Comparison of ENCODE assay signal across 9 mouse cellular contexts in genomic region chr9:35030823-35031222, GRCm38 (mm10).
DNase-seq lines count a peak whose midpoint lies in the region; ATAC-seq and TF ChIP-seq lines count a peak whose summit lies in the region.
"Had no signal": no experiment of that assay in that cellular context is flagged by ENCODE, and none has a peak within 500 bp of the region (broad histone marks: within the 10 kb centered on the region; RNA-seq: fewer than 3 reads in every experiment).

No protein-coding gene starts in this region.

- H3K9ac ChIP-seq in liver, embryonic 14.5 days (replicated peaks), result no peak overlapping the region
- H3K9ac ChIP-seq in liver, embryonic 11.5 days (ENCODE audit: low read depth, low read length), result no peak overlapping the region

- H3K4me1 ChIP-seq in liver, embryonic 14.5 days (replicated peaks; ENCODE audit: control insufficient read depth in 2 of 2, insufficient read depth in 2 of 2, low read length in 1 of 2), result 0 out of 4 replicates have a peak, but pooled peaks cover 0 to 2% of the 10 kb centered on the region in 2 experiments
- H3K4me1 ChIP-seq in liver, embryonic 11.5 days (replicated peaks; ENCODE audit: control insufficient read depth, insufficient read depth, low read length), result no peaks in the 10 kb centered on the region

- no peaks in the 10 kb centered on the region for H3K36me3 ChIP-seq in liver, embryonic 14.5 days (replicated peaks; ENCODE audit: control insufficient read depth, insufficient read depth, low read depth)
- no peaks in the 10 kb centered on the region for H3K36me3 ChIP-seq in liver, embryonic 11.5 days (ENCODE audit: control insufficient read depth, insufficient read depth, low read length)

- H3K4me3 ChIP-seq in liver, embryonic 14.5 days (ENCODE audit: insufficient read depth in 1 of 2, low read depth in 2 of 2, low read length in 2 of 2), result no peak overlapping the region
- no peak overlapping the region for H3K4me3 ChIP-seq in liver, embryonic 11.5 days (ENCODE audit: low read depth, low read length)

- 56% methylated on average over 5 of the region's 5 CpGs for WGBS in liver, embryonic 14.5 days (ENCODE audit: insufficient replicate concordance)
- WGBS in liver, embryonic 11.5 days, result 73% methylated on average over 5 of the region's 5 CpGs

- intact Hi-C loops in gastrocnemius, postnatal 36 days (cut with DNase I), result loop anchor here (10.0 kb wide), 1 partner anchor 234 kb away; the partner anchor contains the start of genes Fam118b and Rpusd4

- no peak overlapping the region for H3K4me2 ChIP-seq in liver, embryonic 14.5 days (ENCODE audit: low read depth)
- H3K4me2 ChIP-seq in liver, embryonic 11.5 days, result no peak overlapping the region

- no peaks in the 10 kb centered on the region for H3K9me3 ChIP-seq in liver, embryonic 14.5 days (ENCODE audit: control insufficient read depth, low read length)
- H3K9me3 ChIP-seq in liver, embryonic 11.5 days (ENCODE audit: control insufficient read depth, low read length), result no peaks in the 10 kb centered on the region

- TF ChIP-seq EP300 in liver, embryonic 14.5 days (IDR thresholded peaks at IDR 0.05; ENCODE audit: low read depth), result no peak

- ATAC-seq in liver, embryonic 14.5 days (ENCODE audit: insufficient read depth), result no peak
- no peak for ATAC-seq in liver, embryonic 11.5 days (replicated peaks; ENCODE audit: low FRiP score)
- ATAC-seq: Patski had no signal

- H3K27ac ChIP-seq in liver, embryonic 14.5 days, result no peak overlapping the region
- H3K27ac ChIP-seq in liver, embryonic 11.5 days (ENCODE audit: low read depth, low read length), result no peak overlapping the region

- H3K27me3 ChIP-seq in liver, embryonic 14.5 days (ENCODE audit: control insufficient read depth, insufficient read depth, low read length), result peaks cover 3% of the 10 kb centered on the region
- peaks cover 7% of the 10 kb centered on the region for H3K27me3 ChIP-seq in liver, embryonic 11.5 days (replicated peaks; ENCODE audit: control insufficient read depth, insufficient read depth, low read length)
- H3K27me3 ChIP-seq: Patski had no signal

- peak; percentile 22; the same call in 1 of the 2 replicates for TF ChIP-seq CTCF in liver, embryonic 14.5 days (IDR thresholded peaks at IDR 0.05; ENCODE audit: low read depth)

- peak; percentile 46 for DNase-seq in gastrocnemius, postnatal 10 days
- DNase-seq in gastrocnemius, postnatal 36 days, result no peak
- DNase-seq in liver, embryonic 14.5 days (ENCODE audit: low read depth in 3 of 3, low spot score in 3 of 3), result no peak
- no peak for DNase-seq in liver, embryonic 11.5 days (ENCODE audit: low spot score)
- peak; percentile 31 for DNase-seq in adrenal gland, postnatal 25 days
- DNase-seq in lung, postnatal 14 days, result peak; percentile 51
- no peak for DNase-seq in spleen, postnatal 4 days (ENCODE audit: low spot score in 2 of 2)
- DNase-seq in frontal cortex, postnatal 25 days (ENCODE audit: low spot score in 2 of 2), result no peak

Comparison
In these comparisons a context has a peak if more than half of its experiments do, and no peak if none do; other contexts are left out.
1. DNase-seq: peak in gastrocnemius, postnatal 10 days (single experiment), adrenal gland, postnatal 25 days (single experiment) and lung, postnatal 14 days (single experiment); none in gastrocnemius, postnatal 36 days (0 of 2), liver, embryonic 14.5 days (0 of 3), liver, embryonic 11.5 days (single experiment), spleen, postnatal 4 days (0 of 2) and frontal cortex, postnatal 25 days (0 of 2).